Mouse (Mus musculus): ENCODE measurements around the gene Fan1.

- TF ChIP-seq CTCF (IDR thresholded peaks at IDR 0.05; ENCODE audit: extremely low read depth, insufficient read length, insufficient replicate concordance, low read depth, low read length) = no peak
- no peak for TF ChIP-seq POLR2A (IDR thresholded peaks at IDR 0.05; ENCODE audit: low read depth, low read length)
These were observed 41.2 kb downstream of the Fan1 start for GRCm38 (mm10) chr7:64332686-64333085.
